Mouse (Mus musculus): ENCODE measurements around the gene Tmcc1.
"Not testable (repeated sequence)": the region's sequence is repeated elsewhere in the genome, so short reads cannot be mapped to it uniquely, and the experiment has no call there.

The Tmcc1 gene

DNA sequence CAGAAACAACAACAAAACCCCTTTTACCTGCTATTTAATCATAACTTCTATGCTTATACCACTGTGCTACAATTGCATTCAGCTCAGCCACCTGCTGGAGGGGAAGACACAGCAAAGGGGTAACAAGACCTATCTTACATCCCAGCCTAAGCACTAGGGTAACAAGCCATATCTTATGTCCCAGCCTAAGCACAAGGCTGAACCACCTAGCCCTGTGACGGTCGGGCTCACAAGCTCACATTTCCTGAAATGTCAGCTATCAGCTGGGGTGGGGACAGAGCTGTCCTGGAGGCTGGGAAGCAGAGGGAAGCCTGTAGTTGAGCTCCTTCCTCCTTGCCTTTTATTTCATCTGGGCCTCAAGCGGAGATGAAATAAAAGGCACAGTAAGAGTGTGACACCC, 115.7 kb downstream of the Tmcc1 start:
- DNase-seq (ENCODE audit: low read depth) = no peak

DNA sequence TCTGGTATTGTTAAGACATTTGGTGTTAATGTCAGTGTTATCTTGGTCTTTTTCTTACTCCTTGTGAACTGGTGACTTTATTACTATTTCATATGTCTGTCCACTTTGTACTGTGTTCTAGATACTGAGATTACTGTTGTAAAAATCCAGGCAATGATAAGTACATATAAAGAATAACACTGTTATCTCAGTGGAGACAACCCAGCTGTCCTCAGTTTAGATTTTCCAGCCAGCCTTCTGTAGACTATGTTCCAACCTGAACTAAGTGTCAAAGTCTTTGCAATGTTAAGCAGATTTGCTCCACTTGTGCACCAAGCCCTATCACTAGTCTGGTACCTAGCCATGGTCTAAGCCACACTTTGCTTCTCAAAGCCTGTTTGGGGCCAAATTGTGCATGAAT, 118.4 kb downstream of the Tmcc1 start:
- DNase-seq (ENCODE audit: low read depth) = no peak

DNA sequence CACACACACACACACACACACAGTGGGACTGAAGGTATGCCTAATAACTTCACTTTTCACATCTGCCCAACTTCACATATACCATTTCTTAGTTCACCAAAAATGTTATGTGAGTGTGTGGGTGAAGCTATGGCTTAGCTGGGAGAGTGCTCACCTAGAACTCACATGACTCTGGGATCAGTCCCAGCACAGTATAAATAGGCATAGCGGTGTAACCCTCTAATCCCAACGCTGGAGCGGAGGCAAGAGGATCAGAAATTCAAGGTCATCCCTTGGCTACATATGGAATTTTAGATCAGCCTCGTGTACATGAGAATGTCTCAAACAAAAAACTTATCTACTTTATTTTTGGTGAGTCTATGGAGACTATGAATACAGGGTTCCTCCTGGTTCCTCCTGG, 119.7 kb downstream of the Tmcc1 start:
- DNase-seq (ENCODE audit: low read depth) = no peak

DNA sequence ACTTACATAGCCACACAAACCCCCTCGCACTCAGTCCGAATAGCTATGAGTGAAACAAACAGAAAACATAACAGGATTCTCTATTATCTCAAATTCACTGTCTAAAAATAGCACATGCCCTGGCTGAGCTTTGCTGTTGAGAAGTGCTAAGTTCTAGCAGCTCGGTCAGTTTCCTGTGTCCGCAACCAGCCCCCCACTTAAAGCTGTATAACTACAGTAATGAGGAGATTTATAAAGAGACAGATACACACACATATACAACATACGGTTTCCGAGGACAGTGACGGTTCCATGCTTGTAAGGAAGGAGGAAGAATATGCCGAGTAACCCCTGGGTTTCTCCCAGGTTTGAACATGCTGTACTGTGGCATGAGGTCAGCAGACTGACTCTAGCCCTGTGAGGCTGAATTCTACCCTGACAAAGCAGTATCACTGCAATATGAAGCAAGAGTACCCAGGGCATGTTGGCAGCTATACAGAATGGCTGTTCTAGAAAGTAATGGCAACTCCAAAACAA, 120.5 kb downstream of the Tmcc1 start:
- DNase-seq (ENCODE audit: low read depth) = no peak

DNA sequence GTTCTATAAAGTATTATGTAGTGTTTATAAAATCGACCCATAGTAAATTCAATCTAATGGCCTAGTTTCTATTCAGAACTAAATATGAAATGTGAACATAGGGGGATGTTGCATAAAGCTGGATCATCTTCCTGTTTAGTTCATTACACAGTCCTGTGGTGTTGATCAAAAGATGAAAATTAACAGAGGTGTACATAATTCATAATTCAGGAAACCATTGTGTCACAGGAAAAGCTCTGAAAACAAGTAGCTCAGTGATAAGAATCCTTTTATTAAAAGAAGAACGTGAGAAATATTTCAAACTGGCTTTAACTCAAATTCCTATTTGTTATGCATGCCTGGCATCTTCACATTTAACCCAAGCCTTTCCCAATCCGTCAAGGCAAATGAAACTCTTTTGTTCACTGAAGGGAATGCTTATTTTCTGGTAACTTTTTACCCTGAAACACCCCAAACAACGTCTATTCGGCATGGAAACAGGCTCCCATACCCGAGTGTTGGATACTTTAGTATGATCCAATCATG, 121.0 kb downstream of the Tmcc1 start:
- no peak for DNase-seq (ENCODE audit: low read depth)

DNA sequence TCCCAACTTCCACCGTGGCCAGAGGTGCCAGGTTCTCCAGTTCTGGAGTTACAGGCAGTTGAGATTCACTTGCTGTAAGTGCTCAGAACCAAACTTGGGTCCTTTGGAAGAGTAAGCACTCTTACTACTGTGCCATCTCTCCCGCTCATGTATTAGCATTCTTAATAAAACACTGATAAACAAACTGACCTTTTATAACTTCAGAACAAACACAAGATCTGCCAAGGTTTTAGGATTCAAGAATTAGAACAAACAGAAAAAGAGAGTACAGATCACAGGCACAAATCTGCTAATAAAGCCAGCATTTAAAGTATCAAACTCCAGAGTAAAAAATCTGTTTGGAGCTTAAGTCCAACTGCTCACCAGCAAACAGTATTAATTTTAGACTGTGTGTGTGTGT, 121.5 kb downstream of the Tmcc1 start:
- DNase-seq (ENCODE audit: low read depth) = no peak

DNA sequence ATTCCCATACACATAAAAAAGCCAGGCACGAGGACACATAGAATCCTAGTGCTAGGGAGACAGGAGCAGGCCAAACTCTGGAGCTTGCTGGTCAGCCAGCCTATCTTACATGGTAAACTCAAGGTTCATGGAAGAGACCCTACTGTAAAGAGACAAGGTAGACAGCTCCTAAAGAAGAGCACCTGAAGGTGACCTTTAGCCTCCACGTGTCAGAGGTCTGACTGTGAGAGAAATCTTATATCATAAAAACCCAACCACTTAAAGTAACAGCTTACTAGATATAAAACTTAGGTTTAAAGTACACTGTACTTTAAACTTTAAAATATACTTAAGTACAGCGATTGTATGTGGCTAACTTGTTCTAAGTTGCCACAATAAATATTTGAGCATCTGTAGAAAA, 122.7 kb downstream of the Tmcc1 start:
- no peak for DNase-seq (ENCODE audit: low read depth)

DNA sequence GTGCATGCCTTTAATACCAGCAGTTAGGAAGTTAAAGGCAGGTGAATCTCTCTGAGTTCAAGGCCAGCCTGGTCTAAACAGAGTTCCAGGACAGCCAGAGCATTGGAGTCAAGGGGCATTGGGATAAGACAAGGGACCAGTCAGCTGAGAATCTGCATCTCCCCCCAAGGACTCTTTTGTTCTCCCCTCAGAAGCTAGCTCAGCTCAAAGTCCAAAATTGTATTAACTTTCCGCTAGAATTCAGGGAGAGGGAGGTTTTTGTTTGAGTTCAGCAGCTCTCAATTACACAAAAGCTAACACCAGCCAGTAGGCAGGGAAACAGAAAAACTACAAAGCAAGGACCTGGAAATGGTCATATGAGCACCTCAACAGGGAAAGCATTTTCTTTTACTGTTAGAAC, 129.8 kb downstream of the Tmcc1 start:
- no peak for DNase-seq (ENCODE audit: low read depth)

DNA sequence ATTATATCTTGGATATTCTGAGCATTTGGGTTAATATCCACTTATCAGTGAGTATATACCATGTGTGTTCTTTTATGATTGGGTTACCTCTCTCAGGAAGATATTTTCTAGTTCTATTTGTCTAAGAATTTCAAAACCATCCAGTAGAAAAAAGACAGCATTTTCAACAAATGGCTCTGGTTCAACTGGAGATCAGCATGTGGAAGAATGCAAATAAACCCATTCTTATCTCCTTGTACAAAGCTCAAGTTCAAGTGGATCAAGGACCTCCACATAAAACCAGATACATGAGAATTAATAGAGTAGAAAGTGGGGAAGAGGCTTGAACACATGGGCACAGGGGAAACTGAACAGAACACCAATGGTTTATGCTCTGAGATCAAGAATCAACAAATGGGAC, 133.7 kb downstream of the Tmcc1 start:
- not testable (repeated sequence) for DNase-seq (ENCODE audit: low read depth)

DNA sequence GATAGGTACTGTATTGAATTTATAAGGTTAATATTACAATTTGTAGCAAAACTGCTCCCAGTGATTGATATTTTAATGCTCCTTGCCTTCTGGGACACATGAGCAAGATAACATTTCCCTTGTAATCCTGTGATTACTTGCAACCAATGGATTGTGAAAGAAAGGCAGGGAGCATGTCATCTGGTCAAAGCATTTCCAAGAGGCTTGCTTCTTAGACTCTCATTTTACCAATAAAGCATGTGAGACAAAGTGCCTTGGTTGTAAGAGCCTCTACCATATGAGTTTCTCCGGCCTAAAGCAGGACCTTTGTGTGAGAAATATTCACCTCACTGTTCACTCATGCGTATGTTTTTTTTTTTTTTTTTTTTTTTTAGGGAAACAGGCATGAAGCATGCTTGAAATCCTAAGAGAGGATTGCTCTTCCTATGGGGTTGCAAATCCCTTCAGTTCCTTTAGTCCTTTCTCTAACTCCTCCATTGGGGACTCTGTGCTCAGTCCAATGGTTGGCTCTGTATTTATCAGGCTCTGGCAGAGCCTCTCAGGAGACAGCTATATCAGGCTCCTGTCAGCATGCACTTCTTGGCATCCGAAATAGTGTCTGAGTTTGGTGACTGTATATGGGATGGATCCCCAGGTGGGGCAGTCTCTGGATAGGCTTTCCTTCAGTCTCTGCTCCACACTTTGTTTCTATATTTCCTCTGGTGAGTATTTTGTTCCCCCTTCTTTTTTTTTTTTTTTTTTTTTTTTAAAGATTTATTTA, 134.6 kb downstream of the Tmcc1 start:
- no peak for DNase-seq (ENCODE audit: low read depth)

DNA sequence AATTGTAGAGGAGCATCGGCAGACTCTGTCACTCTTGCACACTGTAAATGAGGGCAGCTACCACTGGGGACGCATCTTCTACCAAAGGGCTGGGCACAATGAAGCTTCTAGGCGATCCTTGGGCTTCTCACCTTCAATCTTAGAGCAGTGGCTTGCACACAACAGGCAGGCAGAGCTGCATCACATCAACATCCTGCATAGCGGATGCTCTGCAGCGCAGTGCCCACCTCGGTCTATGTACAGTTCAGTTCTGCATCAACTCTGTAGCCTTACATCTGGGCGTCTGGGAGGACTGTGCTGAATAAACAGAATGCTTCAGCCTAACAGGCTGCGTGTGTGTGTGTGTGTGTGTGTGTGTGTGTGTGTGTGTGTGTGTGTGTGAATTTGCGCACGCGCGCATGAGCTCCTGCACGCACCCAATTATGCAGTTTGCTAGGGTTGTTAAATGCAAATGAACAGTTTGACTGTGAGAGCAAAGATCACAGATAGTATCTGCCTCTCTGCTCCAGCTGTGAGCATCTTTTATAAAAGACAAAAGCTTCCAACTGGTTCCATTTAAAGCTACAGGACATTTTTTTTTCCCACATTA, 136.5 kb downstream of the Tmcc1 start:
- DNase-seq (ENCODE audit: low read depth) = no peak

DNA sequence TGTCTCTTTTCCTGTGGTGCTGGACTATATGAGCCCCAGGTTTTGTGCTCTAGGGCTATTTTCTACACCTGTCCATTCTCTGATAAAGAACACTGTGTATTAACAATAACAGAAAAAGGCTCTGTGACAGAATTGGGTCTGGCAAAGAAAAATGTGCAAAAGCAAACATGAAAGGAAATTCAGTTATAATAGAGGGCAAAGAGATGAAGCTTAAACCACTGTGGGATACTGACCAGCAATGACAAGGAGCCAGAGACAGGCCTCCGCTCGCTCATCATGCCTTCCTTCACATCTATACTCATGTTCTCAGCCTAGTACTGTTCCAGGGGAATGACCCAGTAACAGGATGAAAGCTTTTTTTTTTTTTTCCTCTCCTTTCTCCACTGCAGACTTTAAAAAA, 137.5 kb downstream of the Tmcc1 start:
- no peak for DNase-seq (ENCODE audit: low read depth)

DNA sequence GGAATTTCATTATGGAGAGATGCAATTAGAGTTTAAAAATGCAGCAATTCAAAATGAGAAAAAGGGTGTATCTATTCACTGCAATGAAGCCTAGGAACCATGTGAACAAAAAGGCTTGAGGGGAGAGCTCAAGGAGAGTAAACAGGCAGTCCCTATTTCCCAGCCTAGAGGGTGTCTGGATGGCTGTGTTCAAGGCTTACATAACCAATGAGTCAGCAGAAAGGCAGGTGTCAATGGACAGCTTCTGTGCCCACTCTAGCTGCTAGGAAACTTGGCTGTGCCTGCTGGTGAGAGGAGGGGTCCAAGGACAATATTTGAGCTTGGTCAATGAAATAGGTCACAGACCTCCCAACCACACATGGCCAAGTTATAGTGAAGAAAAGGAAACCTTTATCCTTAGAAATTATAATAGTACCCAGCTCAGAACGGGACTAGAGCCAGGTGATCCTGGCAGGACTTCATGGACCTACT, 138.2 kb downstream of the Tmcc1 start:
- DNase-seq (ENCODE audit: low read depth) = no peak

DNA sequence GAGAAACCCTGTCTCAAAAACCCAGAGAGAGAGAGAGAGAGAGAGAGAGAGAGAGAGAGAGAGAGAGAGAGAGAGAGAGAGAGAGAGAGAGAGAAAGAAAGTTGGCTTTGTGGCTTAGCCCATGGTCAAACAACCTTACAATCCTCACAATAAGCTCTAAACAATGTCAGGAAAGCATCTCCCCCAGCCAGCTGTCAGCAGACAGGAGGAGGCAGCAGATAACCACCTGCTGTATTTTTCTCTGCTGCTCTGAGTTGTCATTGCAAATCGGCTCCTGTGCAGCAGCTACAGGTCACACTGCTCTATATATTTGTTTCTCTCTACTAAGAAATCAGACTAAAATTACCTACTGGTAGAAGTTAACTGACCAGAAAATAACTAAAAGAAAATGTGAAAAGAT, 145.4 kb downstream of the Tmcc1 start:
- DNase-seq (ENCODE audit: low read depth) = no peak

DNA sequence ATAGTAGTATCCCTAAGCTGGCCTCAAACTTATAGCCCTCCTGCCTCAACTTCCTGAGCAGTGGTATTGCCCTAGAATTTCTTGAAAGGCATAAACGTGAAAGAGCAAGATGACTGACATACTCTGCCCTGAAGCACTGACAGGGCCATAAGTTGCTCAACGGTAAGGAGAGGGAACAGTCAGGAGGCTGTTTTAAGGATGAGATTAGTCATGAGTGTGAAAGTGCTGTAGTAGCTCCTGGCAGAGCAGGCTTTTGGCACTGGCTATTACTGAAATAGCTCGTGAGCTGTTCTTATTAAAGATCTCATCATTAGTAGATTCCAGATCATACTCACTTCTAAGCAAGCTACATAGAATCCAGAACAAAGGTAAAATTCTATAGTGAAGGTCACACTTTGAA, 145.9 kb downstream of the Tmcc1 start:
- no peak for DNase-seq (ENCODE audit: low read depth)

DNA sequence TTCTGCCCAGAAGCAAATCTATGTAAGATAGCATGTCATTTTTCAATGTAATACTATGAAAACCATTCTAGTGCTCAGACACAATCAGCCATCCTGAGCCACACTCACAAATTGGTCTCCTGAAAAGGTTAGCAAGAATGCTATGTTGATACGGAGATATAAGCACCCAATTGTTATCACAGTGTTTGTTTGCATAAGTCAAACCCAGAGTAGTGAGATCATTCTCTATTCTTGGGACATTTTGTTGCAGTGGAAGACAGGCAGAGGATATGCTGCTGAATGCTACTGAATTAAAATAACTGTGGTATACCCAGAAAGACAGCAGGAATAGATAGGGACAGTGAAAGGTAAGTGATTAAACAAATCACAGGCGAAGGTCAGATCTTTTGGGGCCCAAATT, 149.2 kb downstream of the Tmcc1 start:
- no peak for DNase-seq (ENCODE audit: low read depth)

DNA sequence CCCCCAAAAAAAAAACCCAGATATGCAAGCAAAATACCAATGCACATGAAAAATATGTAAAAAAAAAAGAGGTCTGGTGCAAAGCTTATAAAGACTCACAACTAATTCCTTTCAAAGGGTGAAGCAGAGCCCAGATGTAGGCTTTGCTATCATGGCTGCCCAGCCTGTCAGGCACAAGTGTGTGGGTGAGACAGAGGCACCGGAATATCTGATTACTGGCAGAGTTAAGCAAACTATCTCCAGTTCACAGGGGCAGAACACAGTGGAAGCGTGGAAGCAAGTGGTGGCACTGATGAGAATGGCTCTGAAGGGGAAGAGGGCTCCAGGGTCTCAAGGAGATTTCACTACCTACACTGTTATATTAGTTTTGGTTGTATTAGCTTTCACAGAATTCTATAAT, 155.1 kb downstream of the Tmcc1 start:
- no peak for DNase-seq (ENCODE audit: low read depth)

DNA sequence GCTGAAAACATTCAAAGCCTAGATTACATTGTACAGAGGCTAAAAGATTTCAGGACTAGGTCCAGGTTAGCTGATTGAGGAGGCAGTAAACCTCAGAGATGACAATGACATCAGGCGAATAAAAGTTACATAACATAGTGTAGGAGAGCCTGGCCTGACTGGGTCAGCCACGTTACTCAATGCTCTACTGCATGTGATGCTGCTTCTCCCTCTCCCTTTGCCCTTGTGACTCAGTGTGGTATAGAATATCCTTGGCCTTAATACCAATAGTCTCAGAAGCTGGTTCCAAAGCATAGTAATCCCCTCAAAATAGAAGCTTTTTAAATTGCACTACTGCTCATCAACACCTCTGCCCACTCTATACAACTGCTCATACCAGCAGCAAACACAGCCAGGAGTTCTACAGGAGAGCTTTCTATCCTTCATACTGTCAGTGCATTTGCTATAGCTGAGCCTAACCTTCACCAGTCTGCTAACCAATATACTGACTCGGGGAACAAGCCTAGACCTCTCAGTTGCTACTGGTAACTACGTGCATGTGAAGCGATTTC, 155.9 kb downstream of the Tmcc1 start:
- DNase-seq (ENCODE audit: low read depth) = no peak

DNA sequence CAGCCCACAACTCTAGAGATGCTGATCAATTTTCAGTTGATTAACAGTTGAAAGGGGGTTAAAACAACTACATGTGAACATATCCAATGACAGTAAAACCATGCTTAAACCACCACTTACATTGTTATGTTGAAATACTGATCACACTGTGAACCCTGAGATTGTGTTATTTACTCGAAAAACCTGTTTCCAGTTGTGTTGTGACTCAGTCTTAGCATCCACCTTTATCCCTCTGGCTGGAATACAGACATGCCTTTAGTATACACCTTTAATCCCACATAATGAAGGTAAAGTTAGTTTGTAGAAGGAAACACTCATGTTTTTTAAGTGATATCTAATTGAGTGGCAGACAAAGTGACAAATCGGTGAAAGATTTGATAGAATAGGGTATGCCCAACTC, 156.7 kb downstream of the Tmcc1 start:
- no peak for DNase-seq (ENCODE audit: low read depth)

DNA sequence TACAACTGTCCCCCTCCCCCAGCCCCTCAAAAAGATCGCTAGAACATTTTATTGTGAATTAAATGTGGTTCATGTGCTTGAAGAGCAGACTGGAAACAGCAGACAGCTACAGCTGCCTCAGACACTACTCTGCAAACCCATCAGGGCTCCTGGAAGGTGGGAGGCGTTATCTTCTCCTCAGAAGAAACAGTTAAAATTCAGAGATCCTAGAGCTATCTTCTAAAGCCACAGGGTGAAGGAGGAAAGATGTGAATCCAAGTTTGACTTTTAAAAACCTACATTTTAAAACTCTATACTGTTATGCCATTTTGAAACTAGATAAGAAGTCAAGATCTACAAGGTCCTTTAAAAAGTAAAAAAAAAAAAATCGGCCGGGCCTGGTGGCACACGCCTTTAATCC, 162.2 kb downstream of the Tmcc1 start:
- no peak for DNase-seq (ENCODE audit: low read depth)

DNA sequence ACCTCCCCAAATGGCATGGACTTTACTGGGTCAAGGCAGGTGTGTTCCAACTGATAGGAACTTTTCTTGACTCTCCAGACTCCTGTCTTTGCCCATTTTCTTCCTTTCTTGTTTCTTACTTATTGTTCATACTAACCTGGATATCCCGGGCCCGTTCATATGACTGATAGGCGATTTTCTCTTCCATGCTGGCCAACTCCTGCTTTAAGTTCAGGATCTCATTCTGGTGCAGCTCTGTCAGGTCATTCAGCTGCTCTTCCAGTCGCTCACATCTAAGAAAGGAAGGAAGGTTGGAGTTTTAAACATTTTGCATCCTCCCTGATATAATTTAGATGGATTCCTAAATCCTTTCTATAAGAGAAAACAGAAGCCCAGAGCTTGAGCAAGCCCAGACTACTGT, 168.6 kb downstream of the Tmcc1 start:
- no peak for DNase-seq (ENCODE audit: low read depth)

DNA sequence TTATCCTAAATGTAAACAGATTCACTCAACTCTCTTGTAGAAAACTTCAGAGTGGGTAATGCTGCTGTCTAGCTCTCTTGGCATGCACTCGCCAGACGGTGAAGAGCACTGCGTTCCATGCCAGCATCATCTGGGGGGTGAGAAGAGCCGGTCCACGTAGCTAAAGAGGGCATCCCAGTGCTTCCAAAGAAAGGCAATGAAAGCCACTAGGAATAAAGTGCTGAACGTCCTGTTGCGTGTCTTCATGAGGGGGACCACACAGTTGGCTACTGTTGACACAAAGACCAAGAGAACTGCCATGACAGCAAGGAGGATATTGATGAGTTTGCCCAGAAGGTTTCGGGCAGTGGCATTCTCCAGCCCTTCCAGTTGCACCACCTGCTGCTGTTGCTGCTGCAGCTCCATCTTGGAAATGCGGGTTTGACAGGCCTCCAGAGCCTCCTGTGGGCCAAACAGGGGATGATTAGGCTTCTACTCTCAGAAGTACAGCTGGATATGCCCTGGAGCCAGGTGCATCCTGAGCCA, 171.3 kb downstream of the Tmcc1 start:
- DNase-seq (ENCODE audit: low read depth) = peak; percentile 22

DNA sequence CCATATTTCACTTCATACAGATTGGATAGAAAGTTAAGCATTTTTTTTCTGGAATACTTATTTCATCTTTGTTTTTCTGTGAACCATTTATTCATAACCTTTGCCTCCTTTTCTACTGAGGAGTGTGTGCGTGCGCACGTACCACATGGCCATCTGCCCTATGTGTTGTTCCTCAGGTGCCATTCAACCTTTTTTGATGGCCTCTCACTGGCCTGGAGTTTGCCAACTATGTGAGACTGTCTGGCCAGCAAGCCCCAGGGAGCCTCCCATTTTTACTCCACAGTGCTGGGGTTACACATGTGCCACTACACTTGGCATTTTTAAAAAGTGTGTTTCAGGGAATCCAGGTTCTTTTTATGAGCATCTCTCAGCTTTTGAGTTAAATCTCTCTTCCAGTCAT, 177.4 kb downstream of the Tmcc1 start:
- DNase-seq (ENCODE audit: low read depth) = no peak
